Mouse (Mus musculus) WW6 (cell line): ENCODE measurements around the gene Scaf1.

Experiments used
- DNase-seq: peaks from one replicate; pipeline ENCODE4 v3.0.0-alpha.2; 2013; ENCODE audit warnings: low read depth, low spot score

Scaf1 gene

GRCm38 (mm10) chr7:44956266-44956665, 59.9 kb downstream of the Scaf1 start:
- no peak for DNase-seq

- DNase-seq, result no peak
These were observed 60.5 kb downstream of the Scaf1 start for GRCm38 (mm10) chr7:44955628-44956027.

GRCm38 (mm10) chr7:44954091-44954885, 61.9 kb downstream of the Scaf1 start:
- no peak for DNase-seq

GRCm38 (mm10) chr7:44953561-44953960, 62.6 kb downstream of the Scaf1 start:
- DNase-seq, result no peak
